Mouse (Mus musculus) embryonic facial prominence, embryonic 11.5 days (tissue): ENCODE data around the gene Olfr362. TPM values are rescaled to one million over a fixed set of nuclear protein-coding genes. Genes with fewer than 3 reads are reported as not detected.
"Not testable (repeated sequence)": the region's sequence is repeated elsewhere in the genome, so short reads cannot be mapped to it uniquely, and the experiment has no call there.

Experiments used
- ATAC-seq: fragments of 200-750 bp; cut with Nextera tagmentation; replicated peaks from 2 replicates; pipeline ENCODE4 v1.8.0; 2017; ENCODE audit warnings: low read depth; ENCODE audit not compliant: insufficient number of reproducible peaks, low FRiP score, low TSS enrichment
- DNase-seq: peaks from one replicate; pipeline ENCODE4 v3.0.0-alpha.2; 2015; ENCODE audit warnings: low spot score
- H3K27ac ChIP-seq: fragments of 300-500 bp; sonication (generic); replicated peaks from 2 replicates; pipeline ENCODE4 v1.5.1; 2014; ENCODE audit warnings: mild to moderate bottlenecking, low read depth, low read length, control low read depth
- H3K27me3 ChIP-seq: fragments of 300-500 bp; sonication (generic); 2 replicates; pipeline ENCODE4 v1.6.1; 2014; ENCODE audit warnings: mild to moderate bottlenecking, low read length, moderate library complexity, mixed read lengths; ENCODE audit not compliant: control insufficient read depth, insufficient read depth
- H3K36me3 ChIP-seq: fragments of 300-500 bp; sonication (generic); replicated peaks from 2 replicates; pipeline ENCODE4 v1.6.1; 2014; ENCODE audit warnings: low read depth, mild to moderate bottlenecking, low read length, moderate library complexity, mixed read lengths; ENCODE audit not compliant: control insufficient read depth, insufficient read depth
- H3K4me1 ChIP-seq: fragments of 300-500 bp; sonication (generic); 2 replicates; pipeline ENCODE4 v1.6.1; 2014; ENCODE audit warnings: low read length, mixed read lengths; ENCODE audit not compliant: control insufficient read depth, insufficient read depth
- H3K4me2 ChIP-seq: fragments of 300-500 bp; sonication (generic); 2 replicates; pipeline ENCODE4 v1.6.1; 2014; ENCODE audit warnings: low read depth, mild to moderate bottlenecking, control low read depth, low read length, moderate library complexity
- H3K4me3 ChIP-seq: fragments of 300-500 bp; sonication (generic); 2 replicates; pipeline ENCODE4 v1.5.1; 2014; ENCODE audit warnings: low read depth, low read length, control low read depth
- H3K9ac ChIP-seq: fragments of 300-500 bp; sonication (generic); replicated peaks from 2 replicates; pipeline ENCODE4 v1.6.1; 2014; ENCODE audit warnings: mild to moderate bottlenecking, control low read depth, low read length
- H3K9me3 ChIP-seq: fragments of 300-500 bp; sonication (generic); replicated peaks from 2 replicates; pipeline ENCODE4 v1.6.1; 2016; ENCODE audit warnings: mild to moderate bottlenecking, low read length, inconsistent platforms, mixed read lengths; ENCODE audit not compliant: control insufficient read depth
- WGBS: fragments of 180-500 bp; shearing (Covaris S2); extraction: QIAGEN DNeasy Blood & Tissue Kit; methylation state at CpG from one replicate; pipeline ENCODE4 v1.1.7; 2014; 5-methylcytosine and 5-hydroxymethylcytosine counted together
- polyA plus RNA-seq: library from polyadenylated mRNA; unstranded; fragments of >200 nt; fragmentation: Nextera tagmentation; extraction: Ambion mirVana; gene quantifications from 2 replicates; pipeline ENCODE4 v1.2.1, GENCODE M21; 2014

Olfr362 gene
- polyA plus RNA-seq: not detected in 2 replicates

DNA sequence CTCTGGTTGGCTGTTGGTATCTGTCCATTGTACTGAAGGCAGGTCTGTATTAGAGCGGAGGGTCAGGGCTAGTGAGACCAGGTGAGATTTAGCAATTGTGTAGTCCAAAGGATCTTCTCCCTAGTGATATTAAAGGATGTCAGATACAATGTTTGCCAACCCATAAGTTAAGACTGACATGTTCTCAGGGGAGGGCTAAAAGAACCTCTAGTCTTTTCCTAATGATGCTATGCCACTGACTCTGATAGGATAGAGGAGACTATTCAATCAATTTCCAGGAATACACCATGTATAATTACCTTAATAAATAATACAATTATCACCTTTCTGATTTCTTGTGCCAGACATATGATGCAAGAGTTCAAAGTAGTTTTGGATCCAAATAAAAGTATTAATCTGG is at the start of gene Olfr362:
Olfr362 (minus strand) TSS at position 101 of the 400 bp plus-strand sequence.
- ATAC-seq: no peak
- no peaks in the 10 kb centered on the region for H3K36me3 ChIP-seq
- no peak within 1 kb of the TSS for H3K9ac ChIP-seq
- H3K4me3 ChIP-seq: no peak within 1 kb of the TSS
- H3K4me1 ChIP-seq: no peaks in the 10 kb centered on the region
- H3K27me3 ChIP-seq: no peaks in the 10 kb centered on the region
- DNase-seq: no peak
- no peak within 1 kb of the TSS for H3K27ac ChIP-seq
- WGBS: 88% methylated on average over 1 of the region's 1 CpGs
- H3K4me2 ChIP-seq: no peak within 1 kb of the TSS
- H3K9me3 ChIP-seq: peaks cover 3% of the 10 kb centered on the region; the same call in 1 of the 2 replicates

DNA sequence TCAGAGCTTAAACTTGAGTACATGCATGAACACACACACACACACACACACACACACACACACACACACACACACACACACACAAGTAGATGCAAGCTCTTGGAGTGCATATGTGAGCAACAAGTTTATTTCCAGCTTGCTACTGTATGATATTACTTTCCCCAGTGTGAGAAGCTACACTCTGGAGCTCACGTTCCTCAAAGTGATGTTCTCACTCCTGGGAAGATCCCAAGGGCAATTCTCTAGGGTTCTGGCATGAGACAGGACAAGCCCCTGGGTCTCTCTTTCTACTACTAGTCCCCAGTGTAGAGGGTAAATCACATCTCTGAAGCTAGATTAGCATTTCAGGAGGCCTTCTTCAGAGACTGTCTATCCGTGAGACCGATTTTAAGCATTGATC is 21.3 kb upstream of the Olfr362 start, which contains the start of gene Olfr364-ps1:
Olfr364-ps1 (plus strand) TSS at position 301 of the 400 bp plus-strand sequence.
- 85% methylated on average over 3 of the region's 3 CpGs for WGBS
- Histone ChIP-seq H3K36me3 (no peaks in the 10 kb centered on the region), H3K27ac (no peak within 1 kb of the TSS), H3K4me3 (no peak within 1 kb of the TSS), H3K27me3 (no peaks in the 10 kb centered on the region), H3K9me3 (no peaks in the 10 kb centered on the region), H3K9ac (no peak within 1 kb of the TSS), H3K4me2 (no peak within 1 kb of the TSS), H3K4me1 (no peaks in the 10 kb centered on the region)
- DNase-seq: no peak
- no peak for ATAC-seq

DNA sequence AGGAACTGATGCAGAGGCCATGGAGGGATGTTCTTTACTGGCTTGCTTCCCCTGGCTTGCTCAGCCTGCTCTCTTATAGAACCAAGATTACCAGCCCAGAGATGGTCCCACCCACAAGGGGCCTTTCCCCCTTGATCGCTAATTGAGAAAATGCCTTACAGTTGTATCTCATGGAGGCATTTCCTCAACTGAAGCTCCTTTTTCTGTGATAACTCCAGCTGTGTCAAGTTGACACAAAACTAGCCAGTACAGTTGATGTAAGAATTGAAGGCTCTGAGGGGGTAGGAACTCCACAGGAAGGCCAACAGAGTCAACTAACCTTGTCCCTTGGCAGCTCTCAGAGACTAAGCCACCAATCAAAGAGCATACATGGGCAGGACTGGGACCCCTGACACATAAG is 28.5 kb downstream of the Olfr362 start, which contains the start of gene Olfr361:
Olfr361 (minus strand) TSS at position 101 of the 400 bp plus-strand sequence.
- H3K27ac ChIP-seq, H3K4me1 ChIP-seq, H3K4me2 ChIP-seq, DNase-seq, H3K9ac ChIP-seq, H3K36me3 ChIP-seq, H3K27me3 ChIP-seq, ATAC-seq, H3K4me3 ChIP-seq, H3K9me3 ChIP-seq: not testable (repeated sequence)
- 20% methylated on average over 1 of the region's 1 CpGs for WGBS

DNA sequence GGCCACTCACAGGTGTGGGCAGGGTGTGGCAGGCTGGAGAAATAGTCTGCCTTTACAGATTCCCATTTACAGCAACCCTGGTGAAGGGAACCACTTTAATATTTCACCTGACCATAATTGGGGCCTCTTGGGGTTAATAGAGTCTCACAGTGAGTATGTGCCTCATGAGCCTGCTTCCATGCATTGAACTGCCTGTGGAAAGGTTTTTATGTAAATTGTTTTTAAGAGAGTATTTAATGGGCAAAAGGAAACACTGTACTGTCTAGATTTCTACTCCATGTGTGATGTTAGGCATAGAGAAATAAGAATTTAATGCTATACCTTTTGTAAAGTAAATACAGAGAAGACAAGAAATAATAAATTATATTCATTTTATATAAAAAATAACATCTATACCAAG is 52.3 kb downstream of the Olfr362 start, which contains the start of gene Olfr360:
Olfr360 (plus strand) TSS at position 301 of the 400 bp plus-strand sequence.
- no peaks in the 10 kb centered on the region for H3K4me1 ChIP-seq
- H3K9me3 ChIP-seq: no peaks in the 10 kb centered on the region
- no peak within 1 kb of the TSS for H3K9ac ChIP-seq
- no peaks in the 10 kb centered on the region for H3K27me3 ChIP-seq
- no peak within 1 kb of the TSS for H3K4me2 ChIP-seq
- no peaks in the 10 kb centered on the region for H3K36me3 ChIP-seq
- no peak within 1 kb of the TSS for H3K4me3 ChIP-seq
- ATAC-seq: no peak
- no peak for DNase-seq
- no peak within 1 kb of the TSS for H3K27ac ChIP-seq

Other genes with a start within 250 kb of the Olfr362 start
- not detected in 2 replicates for gene Olfr352, start 249.4 kb downstream of the Olfr362 start, polyA plus RNA-seq
- not detected in 2 replicates for gene Olfr353, start 225.0 kb downstream of the Olfr362 start, polyA plus RNA-seq
- not detected in 2 replicates for gene Olfr354, start 212.2 kb downstream of the Olfr362 start, polyA plus RNA-seq
- gene Olfr355, start 189.0 kb downstream of the Olfr362 start, polyA plus RNA-seq: not detected in 2 replicates
- not detected in 2 replicates for gene Olfr356, start 180.8 kb downstream of the Olfr362 start, polyA plus RNA-seq
- not detected in 2 replicates for gene Olfr357, start 124.1 kb downstream of the Olfr362 start, polyA plus RNA-seq
- not detected in 2 replicates for gene Olfr358, start 108.6 kb downstream of the Olfr362 start, polyA plus RNA-seq
- gene Olfr360, start 52.2 kb downstream of the Olfr362 start, polyA plus RNA-seq: not detected in 2 replicates
- not detected in 2 replicates for gene Olfr361, start 28.6 kb downstream of the Olfr362 start, polyA plus RNA-seq
- gene Olfr364-ps1, start 21.4 kb upstream of the Olfr362 start, polyA plus RNA-seq: not detected in 2 replicates
- gene Olfr365, start 70.3 kb upstream of the Olfr362 start, polyA plus RNA-seq: not detected in 2 replicates
- gene Olfr366, start 93.7 kb upstream of the Olfr362 start, polyA plus RNA-seq: not detected in 2 replicates
- gene Olfr368, start 208.6 kb upstream of the Olfr362 start, polyA plus RNA-seq: not detected in 2 replicates
- 67.0 and 69.7 TPM in 2 replicates for gene Pdcl, start 241.4 kb upstream of the Olfr362 start, polyA plus RNA-seq